In genomic region chr4:154025641-154026440, GRCm38 (mm10) we compare ENCODE assay signal across 8 mouse cellular contexts. TPM values are rescaled to one million over a fixed set of nuclear protein-coding genes. Genes with fewer than 3 reads are reported as not detected.
DNase-seq lines count a peak whose midpoint lies in the region; ATAC-seq and TF ChIP-seq lines count a peak whose summit lies in the region.

Smim1 (minus strand) TSS chr4:154026230.

- H3K27me3 ChIP-seq in embryonic facial prominence, embryonic 14.5 days (replicated peaks; ENCODE audit: control insufficient read depth, insufficient read depth, low read length) = peaks cover 4% of the 10 kb centered on the region; the same call in 1 of the 2 replicates
- H3K27me3 ChIP-seq in liver, embryonic 12.5 days (replicated peaks) = no peaks in the 10 kb centered on the region
- 0 out of 2 replicates have a peak, but pooled peaks cover 7% of the 10 kb centered on the region for H3K27me3 ChIP-seq in neural tube, embryonic 11.5 days (ENCODE audit: control insufficient read depth, insufficient read depth, low read length)
- H3K27me3 ChIP-seq in stomach, postnatal 0 days (ENCODE audit: control insufficient read depth, insufficient read depth, low read length) = no peaks in the 10 kb centered on the region

- H3K4me2 ChIP-seq in embryonic facial prominence, embryonic 14.5 days (ENCODE audit: low read depth, low read length) = peak within 1 kb of the TSS; percentile 68
- H3K4me2 ChIP-seq in liver, embryonic 12.5 days = peak within 1 kb of the TSS; percentile 91
- peak within 1 kb of the TSS; percentile 41 for H3K4me2 ChIP-seq in neural tube, embryonic 11.5 days (ENCODE audit: low read depth)
- H3K4me2 ChIP-seq in stomach, postnatal 0 days (replicated peaks; ENCODE audit: low read depth) = peak within 1 kb of the TSS; percentile 76

- TF ChIP-seq CTCF in stomach, postnatal 0 days (IDR thresholded peaks at IDR 0.05; ENCODE audit: low read depth) = peak; percentile 80

- peak; percentile 80 for ATAC-seq in embryonic facial prominence, embryonic 14.5 days (ENCODE audit: low read depth)
- ATAC-seq in liver, embryonic 12.5 days = peak; percentile 69
- ATAC-seq in neural tube, embryonic 11.5 days (ENCODE audit: insufficient read depth, low FRiP score, low TSS enrichment) = no peak; the same call in 1 of the 2 replicates
- ATAC-seq in stomach, postnatal 0 days (ENCODE audit: low FRiP score, low TSS enrichment) = peak; percentile 76

- WGBS in embryonic facial prominence, embryonic 14.5 days = 5% methylated on average over 25 of the region's 33 CpGs
- WGBS in liver, embryonic 12.5 days (ENCODE audit: insufficient replicate concordance) = 1% methylated on average over 29 of the region's 33 CpGs
- 3% methylated on average over 29 of the region's 33 CpGs for WGBS in neural tube, embryonic 11.5 days
- WGBS in stomach, postnatal 0 days = 1% methylated on average over 33 of the region's 33 CpGs

- no peaks in the 10 kb centered on the region for H3K9me3 ChIP-seq in embryonic facial prominence, embryonic 14.5 days (ENCODE audit: control insufficient read depth, low read length)
- H3K9me3 ChIP-seq in liver, embryonic 12.5 days (replicated peaks) = no peaks in the 10 kb centered on the region
- H3K9me3 ChIP-seq in neural tube, embryonic 11.5 days (ENCODE audit: control insufficient read depth, low read length) = no peaks in the 10 kb centered on the region
- no peaks in the 10 kb centered on the region for H3K9me3 ChIP-seq in stomach, postnatal 0 days (ENCODE audit: control insufficient read depth, low read length)

- peak within 1 kb of the TSS; percentile 56 for H3K9ac ChIP-seq in embryonic facial prominence, embryonic 14.5 days (ENCODE audit: low read depth, low read length)
- H3K9ac ChIP-seq in liver, embryonic 12.5 days = peak within 1 kb of the TSS; percentile 93
- peak within 1 kb of the TSS; percentile 44 for H3K9ac ChIP-seq in neural tube, embryonic 11.5 days (ENCODE audit: low read length)
- H3K9ac ChIP-seq in stomach, postnatal 0 days (ENCODE audit: low read length) = peak within 1 kb of the TSS; percentile 59

- H3K36me3 ChIP-seq in embryonic facial prominence, embryonic 14.5 days (ENCODE audit: control insufficient read depth, insufficient read depth, low read length) = peaks cover 14% of the 10 kb centered on the region
- peaks cover 46% of the 10 kb centered on the region for H3K36me3 ChIP-seq in liver, embryonic 12.5 days
- H3K36me3 ChIP-seq in neural tube, embryonic 11.5 days (ENCODE audit: control insufficient read depth, insufficient read depth, low read length) = peaks cover 4% of the 10 kb centered on the region; the same call in 1 of the 2 replicates
- peaks cover 6% of the 10 kb centered on the region; the same call in 1 of the 2 replicates for H3K36me3 ChIP-seq in stomach, postnatal 0 days (ENCODE audit: control insufficient read depth, insufficient read depth, low read length)

- no peak for TF ChIP-seq EP300 in stomach, postnatal 0 days (optimal IDR thresholded peaks at IDR 0.05)

- DNase-seq in 3134 (ENCODE audit: extremely low read depth, insufficient read length, low spot score) = peak; percentile 45
- DNase-seq in adrenal gland, postnatal 4 days (ENCODE audit: low spot score in 2 of 2) = peak; percentile 43 to 60
- DNase-seq in embryonic facial prominence, embryonic 14.5 days (ENCODE audit: low spot score) = peak; percentile 79
- DNase-seq in heart, adult 8-10 months (ENCODE audit: low spot score) = peak; percentile 60
- peak; percentile 95 to 96 for DNase-seq in kidney, adult 8-10 months
- DNase-seq in neural tube, embryonic 11.5 days (ENCODE audit: low spot score) = peak; percentile 68
- peak; percentile 81 for DNase-seq in stomach, postnatal 0 days (ENCODE audit: low spot score)

- H3K4me1 ChIP-seq in embryonic facial prominence, embryonic 14.5 days (ENCODE audit: control insufficient read depth, insufficient read depth, low read length) = no peaks in the 10 kb centered on the region
- H3K4me1 ChIP-seq in liver, embryonic 12.5 days = peaks cover 70% of the 10 kb centered on the region
- H3K4me1 ChIP-seq in neural tube, embryonic 11.5 days (ENCODE audit: control insufficient read depth, insufficient read depth, low read length) = peaks cover 8% of the 10 kb centered on the region; the same call in 1 of the 2 replicates
- peaks cover 9% of the 10 kb centered on the region for H3K4me1 ChIP-seq in stomach, postnatal 0 days (replicated peaks; ENCODE audit: control insufficient read depth, insufficient read depth)

- H3K4me3 ChIP-seq in embryonic facial prominence, embryonic 14.5 days (ENCODE audit: low read depth, low read length) = peak within 1 kb of the TSS; percentile 40
- peak within 1 kb of the TSS; percentile 86 for H3K4me3 ChIP-seq in liver, embryonic 12.5 days
- peak within 1 kb of the TSS; percentile 25 for H3K4me3 ChIP-seq in neural tube, embryonic 11.5 days (ENCODE audit: low read depth, low read length)
- peak within 1 kb of the TSS; percentile 53 for H3K4me3 ChIP-seq in stomach, postnatal 0 days (ENCODE audit: low read depth, low read length)

- H3K27ac ChIP-seq in embryonic facial prominence, embryonic 14.5 days (replicated peaks; ENCODE audit: low read depth, low read length) = no peak within 1 kb of the TSS
- H3K27ac ChIP-seq in liver, embryonic 12.5 days = peak within 1 kb of the TSS; percentile 98
- H3K27ac ChIP-seq in neural tube, embryonic 11.5 days (ENCODE audit: low read depth, low read length) = no peak within 1 kb of the TSS
- H3K27ac ChIP-seq in stomach, postnatal 0 days (replicated peaks) = peak within 1 kb of the TSS; percentile 69

RNA-seq across cellular contexts. Expression of gene Smim1, which starts in this region (rescaled TPM):
- 10 to 100 TPM; 62.0 to 63.3 TPM for total RNA-seq in adrenal gland, postnatal 4 days (2021)
- 34.3 TPM in 2 replicates for polyA plus RNA-seq in embryonic facial prominence, embryonic 14.5 days (2014; fragmentation: Nextera tagmentation; extraction: Ambion mirVana)
- 1 to 10 TPM; 4.5 to 9.7 (median 6.5) TPM for total RNA-seq in heart, adult 8-10 months (2022)
- polyA plus RNA-seq in liver, embryonic 12.5 days (2016; fragmentation: Nextera tagmentation; extraction: Ambion mirVana) = 440 and 457 TPM in 2 replicates
- 8.5 and 10.5 TPM in 2 replicates for polyA plus RNA-seq in neural tube, embryonic 11.5 days (2014; fragmentation: Nextera tagmentation; extraction: Ambion mirVana)
- polyA plus RNA-seq in stomach, postnatal 0 days (2015; fragmentation: Nextera tagmentation; extraction: Ambion mirVana) = 29.8 and 31.2 TPM in 2 replicates

Comparison
In these comparisons a context has a peak if more than half of its experiments do, and no peak if none do; other contexts are left out.
1. RNA of gene Smim1 (total RNA-seq): 62.0 to 63.3 TPM in adrenal gland, postnatal 4 days; 4.5 to 9.7 TPM in heart, adult 8-10 months; every median in the first group is over 4 times any median in the second.
2. RNA of gene Smim1 (polyA plus RNA-seq): 440 to 457 TPM in liver, embryonic 12.5 days; 34.3 TPM in embryonic facial prominence, embryonic 14.5 days, 29.8 to 31.2 TPM in stomach, postnatal 0 days and 8.5 to 10.5 TPM in neural tube, embryonic 11.5 days; every median in the first group is over 10 times any median in the second.
3. DNase-seq: peak in every context shown above with its lines; median percentile 96 in kidney, adult 8-10 months; 81 in stomach, postnatal 0 days; 79 in embryonic facial prominence, embryonic 14.5 days; 68 in neural tube, embryonic 11.5 days; 60 in heart, adult 8-10 months; 52 in adrenal gland, postnatal 4 days; 45 in 3134.
4. H3K27ac ChIP-seq: peak in liver, embryonic 12.5 days (single experiment) and stomach, postnatal 0 days (single experiment); none in embryonic facial prominence, embryonic 14.5 days (single experiment) and neural tube, embryonic 11.5 days (single experiment).
5. H3K4me2 ChIP-seq: peak in every context shown above with its lines; median percentile 91 in liver, embryonic 12.5 days; 76 in stomach, postnatal 0 days; 68 in embryonic facial prominence, embryonic 14.5 days; 41 in neural tube, embryonic 11.5 days.
6. H3K4me3 ChIP-seq: peak in every context shown above with its lines; median percentile 86 in liver, embryonic 12.5 days; 53 in stomach, postnatal 0 days; 40 in embryonic facial prominence, embryonic 14.5 days; 25 in neural tube, embryonic 11.5 days.
7. Peak in every context shown above with its lines, with median percentiles within 50 percentile points of each other: H3K9ac ChIP-seq.